Mouse (Mus musculus): Measurements from ENCODE around the gene 4931406C07Rik.

DNA sequence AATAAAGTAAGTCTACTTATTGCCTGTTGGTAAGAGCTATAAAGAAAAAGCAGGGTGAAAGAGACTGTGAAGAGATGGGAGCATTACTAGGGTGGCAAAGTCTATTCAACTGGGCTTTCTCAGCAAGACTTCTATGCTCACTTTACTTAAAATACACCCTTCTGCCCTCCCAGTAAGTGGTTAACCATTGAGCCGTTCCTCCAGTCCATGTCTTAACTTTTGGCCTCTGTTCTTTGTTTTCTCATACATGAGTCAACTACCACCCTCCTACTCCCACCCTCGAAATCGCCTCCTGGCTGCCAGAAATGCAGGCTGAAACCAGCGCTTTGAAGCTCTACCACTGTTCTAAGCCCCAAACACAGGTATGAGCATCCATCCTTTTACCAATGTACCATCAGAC is 31.5 kb upstream of the 4931406C07Rik start:
- TF ChIP-seq CTCF (IDR thresholded peaks at IDR 0.05; ENCODE audit: borderline replicate concordance, control insufficient read depth, extremely low read depth, insufficient read depth, low read length, poor library complexity), result no peak
- no peak for TF ChIP-seq POLR2A (IDR thresholded peaks at IDR 0.05; ENCODE audit: control insufficient read depth, extremely low read depth, insufficient read depth, low read length, poor library complexity)
